Mouse (Mus musculus) myocyte (in vitro differentiated cells): ENCODE data around the gene Olfr541.

Experiments used
- E2F4 ChIP-seq: IDR thresholded peaks from one replicate; pipeline ENCODE4 v1.6.1; 2011; ENCODE audit warnings: mild to moderate bottlenecking, control low read depth, moderate library complexity; ENCODE audit not compliant: insufficient read depth
- MYOD1 ChIP-seq, 3 experiments: IDR thresholded peaks; one replicate each; pipeline ENCODE4 v1.6.1; 2011; ENCODE audit warnings: control low read depth in 2 of 3, low read depth in 2 of 3, mild to moderate bottlenecking in 2 of 3, moderate library complexity in 1 of 3; ENCODE audit not compliant: insufficient read length in 2 of 3, control insufficient read depth in 1 of 3
- POLR2A ChIP-seq: IDR thresholded peaks from one replicate; pipeline ENCODE4 v1.6.1; 2011; ENCODE audit warnings: low read depth, mild to moderate bottlenecking, control low read depth, moderate library complexity; ENCODE audit not compliant: insufficient read length
- TCF12 ChIP-seq: IDR thresholded peaks from one replicate; pipeline ENCODE4 v1.6.1; 2011; ENCODE audit warnings: mild to moderate bottlenecking, control low read depth; ENCODE audit not compliant: poor library complexity, insufficient read depth, severe bottlenecking
- TCF3 ChIP-seq: IDR thresholded peaks from one replicate; pipeline ENCODE4 v1.6.1; 2011; ENCODE audit warnings: low read depth, control low read depth; ENCODE audit not compliant: insufficient read length
- USF1 ChIP-seq: IDR thresholded peaks from one replicate; pipeline ENCODE4 v1.6.1; 2011; ENCODE audit warnings: low read depth, mild to moderate bottlenecking, control low read depth, moderate library complexity

DNA sequence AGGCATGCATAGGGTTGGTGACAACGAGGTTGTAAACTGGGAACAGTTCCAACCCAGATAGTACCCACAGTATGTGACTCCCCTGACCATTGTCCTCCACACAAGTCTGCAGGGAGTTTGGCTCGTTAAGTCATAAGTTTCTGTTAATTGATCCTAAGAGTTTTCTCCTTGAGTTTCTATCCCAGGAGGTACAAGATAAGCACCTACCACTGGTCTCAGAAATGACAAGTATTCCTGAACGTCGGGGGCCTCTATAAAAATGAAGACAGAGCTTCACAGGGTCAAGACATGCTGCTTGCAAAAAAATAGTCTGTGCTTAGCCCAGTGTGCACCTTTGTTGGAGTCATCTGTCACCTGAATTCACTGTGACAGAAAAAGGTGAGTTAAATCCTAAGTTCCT, 37.4 kb upstream of the Olfr541 start, which contains the start of gene Olfr539:
- TF ChIP-seq E2F4 (no peak), POLR2A (no peak), TCF12 (no peak), MYOD1 (IDR thresholded peaks at IDR 0.05; ENCODE audit: control insufficient read depth in 1 of 3, insufficient read length in 2 of 3, low read depth in 2 of 3) (no peak), USF1 (no peak), TCF3 (no peak)
